Mouse (Mus musculus) gastrocnemius, postnatal 10 days (tissue): ENCODE data around the gene Pkp4. TPM values are rescaled to one million over a fixed set of nuclear protein-coding genes. Genes with fewer than 3 reads are reported as not detected.

Experiments
- DNase-seq: peaks from one replicate; pipeline ENCODE4 v3.0.0; 2021; ENCODE audit warnings: mixed read lengths
- total RNA-seq, 2 experiments: library from RNA; stranded (reverse); gene quantifications; 2 replicates each; pipeline ENCODE4 v1.2.3; 2021

Pkp4 gene
- total RNA-seq, 2 experiments from 2014 or later = 24.6 to 25.4 TPM

GRCm38 (mm10) chr2:59184107-59185064 lies 23.7 kb downstream of the Pkp4 start:
- DNase-seq = no peak

- no peak for DNase-seq
Measured at GRCm38 (mm10) chr2:59186122-59186521, 25.5 kb downstream of the Pkp4 start.

- no peak for DNase-seq
Measured at GRCm38 (mm10) chr2:59186966-59187365, 26.3 kb downstream of the Pkp4 start.

- no peak for DNase-seq
Measured at GRCm38 (mm10) chr2:59188306-59188705, 27.7 kb downstream of the Pkp4 start.

- no peak for DNase-seq
Measured at GRCm38 (mm10) chr2:59189661-59190185, 29.1 kb downstream of the Pkp4 start.

GRCm38 (mm10) chr2:59190186-59190585 lies 29.5 kb downstream of the Pkp4 start:
- DNase-seq = no peak

- no peak for DNase-seq
Measured at GRCm38 (mm10) chr2:59191466-59191865, 30.8 kb downstream of the Pkp4 start.

GRCm38 (mm10) chr2:59193117-59193516 lies 32.5 kb downstream of the Pkp4 start:
- no peak for DNase-seq

GRCm38 (mm10) chr2:59197156-59197555 lies 36.5 kb downstream of the Pkp4 start:
- no peak for DNase-seq

- DNase-seq = no peak
Measured at GRCm38 (mm10) chr2:59199476-59199976, 38.9 kb downstream of the Pkp4 start.

GRCm38 (mm10) chr2:59200511-59200910 lies 39.9 kb downstream of the Pkp4 start:
- no peak for DNase-seq

GRCm38 (mm10) chr2:59202930-59203329 lies 42.3 kb downstream of the Pkp4 start:
- no peak for DNase-seq

- DNase-seq = no peak
Measured at GRCm38 (mm10) chr2:59203627-59204425, 43.2 kb downstream of the Pkp4 start.

- no peak for DNase-seq
Measured at GRCm38 (mm10) chr2:59205092-59205491, 44.4 kb downstream of the Pkp4 start.

GRCm38 (mm10) chr2:59206190-59206589 lies 45.5 kb downstream of the Pkp4 start:
- DNase-seq = no peak

GRCm38 (mm10) chr2:59207240-59207639 lies 46.6 kb downstream of the Pkp4 start:
- DNase-seq = no peak

GRCm38 (mm10) chr2:59207725-59208124 lies 47.1 kb downstream of the Pkp4 start:
- DNase-seq = no peak

GRCm38 (mm10) chr2:59208276-59208675 lies 47.6 kb downstream of the Pkp4 start:
- DNase-seq = no peak

- no peak for DNase-seq
Measured at GRCm38 (mm10) chr2:59211051-59211450, 50.4 kb downstream of the Pkp4 start.

GRCm38 (mm10) chr2:59212430-59212829 lies 51.8 kb downstream of the Pkp4 start:
- no peak for DNase-seq

- no peak for DNase-seq
Measured at GRCm38 (mm10) chr2:59212846-59213245, 52.2 kb downstream of the Pkp4 start.

- no peak for DNase-seq
Measured at GRCm38 (mm10) chr2:59217931-59218330, 57.3 kb downstream of the Pkp4 start.
